Mouse (Mus musculus): Measurements from ENCODE around the gene Gad1.

DNA sequence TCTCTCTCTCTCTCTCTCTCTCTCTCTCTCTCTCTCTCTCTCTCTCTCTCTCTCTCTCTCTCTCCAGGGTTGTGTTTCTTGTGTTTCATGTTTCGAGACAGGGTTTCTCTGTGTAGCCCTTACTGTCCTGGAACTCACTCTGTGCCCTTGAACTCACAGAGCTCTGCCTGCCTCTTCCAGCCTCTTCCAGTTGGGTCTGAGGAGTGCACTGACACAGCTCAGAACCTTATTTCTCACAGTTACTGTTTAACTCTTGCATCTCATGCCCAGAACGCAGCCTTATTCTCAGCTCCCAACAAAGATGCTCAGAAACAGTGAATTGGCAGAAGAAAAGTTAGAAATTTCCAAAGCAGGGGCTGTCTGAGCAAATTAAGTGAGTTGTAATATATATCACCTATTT is 46.5 kb upstream of the Gad1 start:
- TF ChIP-seq POLR2A (IDR thresholded peaks at IDR 0.05; ENCODE audit: low read depth, low read length), result no peak
- no peak for TF ChIP-seq CTCF (IDR thresholded peaks at IDR 0.05; ENCODE audit: extremely low read depth, insufficient read depth, insufficient read length, insufficient replicate concordance)
